Mouse (Mus musculus) kidney, adult 2 months (tissue): ENCODE data around the gene Ggact.

ENCODE experiments used
- CTCF ChIP-seq: fragments of 200-500 bp; conservative IDR thresholded peaks from 2 replicates; pipeline ENCODE4 v1.5.1; 2011; ENCODE audit warnings: low read depth, mild to moderate bottlenecking, control low read depth, low read length, moderate library complexity, mixed read lengths; ENCODE audit not compliant: insufficient read depth, insufficient read length
- POLR2A ChIP-seq: fragments of 200-500 bp; IDR thresholded peaks from one replicate; pipeline ENCODE4 v1.6.1; 2011; ENCODE audit warnings: low read depth, low read length, control low read depth

GRCm38 (mm10) chr14:122875056-122875455 is 38.5 kb downstream of the Ggact start:
- TF ChIP-seq CTCF: no peak
- TF ChIP-seq POLR2A: no peak
